Comparison of ENCODE assay signal across 8 mouse cellular contexts in genomic region chr5:125304245-125304856, GRCm38 (mm10). TPM values are rescaled to one million over a fixed set of nuclear protein-coding genes. Genes with fewer than 3 reads are reported as not detected.
A peak's percentile ranks its signal among the peaks of the same experiment; 100 is the strongest.
DNase-seq lines count a peak whose midpoint lies in the region; ATAC-seq and TF ChIP-seq lines count a peak whose summit lies in the region.

No protein-coding gene starts in this region.

- no peak overlapping the region for H3K4me3 ChIP-seq in ES-E14 (ENCODE audit: insufficient read depth in 1 of 2, low read depth in 1 of 2, low read length in 2 of 2, poor library complexity in 1 of 2, severe bottlenecking in 1 of 2)
- H3K4me3 ChIP-seq in hindbrain, postnatal 0 days (ENCODE audit: low read length): no peak overlapping the region
- H3K4me3 ChIP-seq in liver, embryonic 11.5 days (ENCODE audit: low read depth, low read length): no peak overlapping the region
- no peak overlapping the region for H3K4me3 ChIP-seq in neural tube, embryonic 15.5 days (replicated peaks)

- H3K36me3 ChIP-seq in ES-E14 (ENCODE audit: control insufficient read depth, insufficient read depth, low read length, poor library complexity, severe bottlenecking): peaks cover 16% of the 10 kb centered on the region; the same call in 1 of the 2 replicates
- peaks cover 17% of the 10 kb centered on the region; the same call in 1 of the 2 replicates for H3K36me3 ChIP-seq in hindbrain, postnatal 0 days (ENCODE audit: insufficient read depth, low read length)
- peaks cover 23% of the 10 kb centered on the region for H3K36me3 ChIP-seq in liver, embryonic 11.5 days (ENCODE audit: control insufficient read depth, insufficient read depth, low read length)
- H3K36me3 ChIP-seq in neural tube, embryonic 15.5 days: peaks cover 14% of the 10 kb centered on the region

- DNase-seq in ES-E14 (ENCODE audit: low read depth, low spot score): peak; percentile 90
- peak; percentile 94 for DNase-seq in embryo, embryonic 10 days (ENCODE audit: low spot score)
- DNase-seq in hindbrain, postnatal 0 days (ENCODE audit: low spot score): peak; percentile 66
- DNase-seq in liver, embryonic 11.5 days (ENCODE audit: low spot score): peak; percentile 61
- DNase-seq in left cerebral cortex, postnatal 4 days: no peak
- DNase-seq in right cerebral cortex, postnatal 10 days (ENCODE audit: low spot score in 2 of 2): no peak
- no peak for DNase-seq in left cerebral cortex, adult 8-10 months (ENCODE audit: low spot score in 2 of 2)

- intact Hi-C loops in left cerebral cortex, postnatal 4 days (cut with DNase I): no loop called here

- no peaks in the 10 kb centered on the region for H3K27me3 ChIP-seq in hindbrain, postnatal 0 days (ENCODE audit: insufficient read depth, low read length)
- H3K27me3 ChIP-seq in liver, embryonic 11.5 days (replicated peaks; ENCODE audit: control insufficient read depth, insufficient read depth, low read length): no peaks in the 10 kb centered on the region
- no peaks in the 10 kb centered on the region for H3K27me3 ChIP-seq in neural tube, embryonic 15.5 days (replicated peaks)

- no peak overlapping the region for H3K9ac ChIP-seq in ES-E14 (ENCODE audit: insufficient read depth, low read depth, low read length, poor library complexity, severe bottlenecking)
- H3K9ac ChIP-seq in hindbrain, postnatal 0 days (replicated peaks; ENCODE audit: low read length): no peak overlapping the region
- H3K9ac ChIP-seq in liver, embryonic 11.5 days (ENCODE audit: low read depth, low read length): no peak overlapping the region
- no peak overlapping the region for H3K9ac ChIP-seq in neural tube, embryonic 15.5 days (replicated peaks)

- WGBS in hindbrain, postnatal 0 days: 31% methylated on average over 18 of the region's 18 CpGs
- 39% methylated on average over 18 of the region's 18 CpGs for WGBS in liver, embryonic 11.5 days
- WGBS in neural tube, embryonic 15.5 days: 23% methylated on average over 18 of the region's 18 CpGs

- peak; percentile 77; the same call in 1 of the 2 replicates for ATAC-seq in hindbrain, postnatal 0 days
- peak; percentile 76 for ATAC-seq in liver, embryonic 11.5 days (replicated peaks; ENCODE audit: low FRiP score)
- ATAC-seq in neural tube, embryonic 15.5 days (ENCODE audit: low FRiP score): peak; percentile 77; the same call in 1 of the 2 replicates

- no peak overlapping the region for H3K4me2 ChIP-seq in hindbrain, postnatal 0 days (ENCODE audit: low read depth, low read length)
- H3K4me2 ChIP-seq in liver, embryonic 11.5 days: no peak overlapping the region
- peak overlapping the region; percentile 32 for H3K4me2 ChIP-seq in neural tube, embryonic 15.5 days

- no peak for TF ChIP-seq CTCF in hindbrain, postnatal 0 days (IDR thresholded peaks at IDR 0.05; ENCODE audit: low read depth)

- no peak overlapping the region for H3K27ac ChIP-seq in ES-E14 (ENCODE audit: insufficient read depth, low read depth, low read length, poor library complexity, severe bottlenecking)
- no peak overlapping the region for H3K27ac ChIP-seq in hindbrain, postnatal 0 days
- H3K27ac ChIP-seq in liver, embryonic 11.5 days (ENCODE audit: low read depth, low read length): no peak overlapping the region
- H3K27ac ChIP-seq in neural tube, embryonic 15.5 days (replicated peaks): no peak overlapping the region

- in situ Hi-C loops in ES-E14 (cut with MboI; ENCODE audit: low sequenced_read_pairs in 2 of 2, unreplicated experiment in 2 of 2): no loop called here

- H3K4me1 ChIP-seq in ES-E14 (ENCODE audit: control insufficient read depth in 2 of 2, insufficient read depth in 2 of 2, low read length in 2 of 2, poor library complexity in 1 of 2): peaks cover 4 to 7% of the 10 kb centered on the region in 2 experiments; a peak in 2 of 4 replicates
- H3K4me1 ChIP-seq in hindbrain, postnatal 0 days (ENCODE audit: insufficient read depth, low read length): peaks cover 3% of the 10 kb centered on the region; the same call in 1 of the 2 replicates
- H3K4me1 ChIP-seq in liver, embryonic 11.5 days (replicated peaks; ENCODE audit: control insufficient read depth, insufficient read depth, low read length): peaks cover 24% of the 10 kb centered on the region
- peaks cover 10% of the 10 kb centered on the region; the same call in 1 of the 2 replicates for H3K4me1 ChIP-seq in neural tube, embryonic 15.5 days

- H3K9me3 ChIP-seq in ES-E14 (ENCODE audit: control insufficient read depth, insufficient read depth, low read depth, low read length): no peaks in the 10 kb centered on the region
- H3K9me3 ChIP-seq in hindbrain, postnatal 0 days (ENCODE audit: low read length): no peaks in the 10 kb centered on the region
- H3K9me3 ChIP-seq in liver, embryonic 11.5 days (ENCODE audit: control insufficient read depth, low read length): no peaks in the 10 kb centered on the region
- H3K9me3 ChIP-seq in neural tube, embryonic 15.5 days (replicated peaks): no peaks in the 10 kb centered on the region

TF ChIP-seq in ES-E14, 5 proteins besides CTCF, POLR2A, EP300 and RAD21:
- TF ChIP-seq ZC3H11A (IDR thresholded peaks at IDR 0.05; ENCODE audit: borderline replicate concordance, low read depth, low read length) (no peak), HCFC1 (IDR thresholded peaks at IDR 0.05; ENCODE audit: borderline replicate concordance, insufficient read depth, low read length) (no peak), CHD2 (IDR thresholded peaks at IDR 0.05; ENCODE audit: low read depth, low read length) (no peak), MAFK (IDR thresholded peaks at IDR 0.05; ENCODE audit: insufficient read depth, low read depth, low read length) (no peak), ZNF384 (IDR thresholded peaks at IDR 0.05; ENCODE audit: low read depth, low read length) (no peak)

RNA-seq across cellular contexts. Expression of gene Scarb1, which starts 36.5 kb away (rescaled TPM):
- 28.8 and 36.8 TPM in 2 replicates for total RNA-seq in ES-E14 (2012; rRNA removed)
- 70.3 and 71.7 TPM in 2 replicates for total RNA-seq in hindbrain, postnatal 0 days (2014; rRNA removed)
- polyA plus RNA-seq in hindbrain, postnatal 0 days (2015; fragmentation: Nextera tagmentation; extraction: Ambion mirVana): 53.9 and 56.1 TPM in 2 replicates
- 104 and 108 TPM in 2 replicates for polyA plus RNA-seq in liver, embryonic 11.5 days (2014; fragmentation: Nextera tagmentation; extraction: Ambion mirVana)
- polyA plus RNA-seq in neural tube, embryonic 15.5 days (2015; fragmentation: Nextera tagmentation; extraction: Ambion mirVana): 50.5 and 55.5 TPM in 2 replicates
- 10 to 100 TPM; 56.2 to 56.7 TPM for total RNA-seq in left cerebral cortex, postnatal 4 days (2021)
- total RNA-seq in left cerebral cortex, adult 8-10 months (2022): 10 to 100 TPM; 28.6 to 34.9 (median 30.0) TPM

Comparison
In these comparisons a context has a peak if more than half of its experiments do, and no peak if none do; other contexts are left out.
1. DNase-seq: peak in ES-E14 (single experiment), embryo, embryonic 10 days (single experiment), hindbrain, postnatal 0 days (single experiment) and liver, embryonic 11.5 days (single experiment); none in left cerebral cortex, postnatal 4 days (single experiment), right cerebral cortex, postnatal 10 days (0 of 2) and left cerebral cortex, adult 8-10 months (0 of 2).
2. Peak in every context shown above with its lines, with median percentiles within 50 percentile points of each other: ATAC-seq.